Mouse (Mus musculus) frontal cortex, adult (tissue): Measurements from ENCODE around the gene B3gntl1.

Source experiments
- ATAC-seq: cut with Nextera tagmentation; 2 replicates; pipeline ENCODE4 v1.9.2; 2017; ENCODE audit warnings: mild to moderate bottlenecking, moderate library complexity, mixed read lengths; ENCODE audit not compliant: low TSS enrichment

B3gntl1 gene

DNA sequence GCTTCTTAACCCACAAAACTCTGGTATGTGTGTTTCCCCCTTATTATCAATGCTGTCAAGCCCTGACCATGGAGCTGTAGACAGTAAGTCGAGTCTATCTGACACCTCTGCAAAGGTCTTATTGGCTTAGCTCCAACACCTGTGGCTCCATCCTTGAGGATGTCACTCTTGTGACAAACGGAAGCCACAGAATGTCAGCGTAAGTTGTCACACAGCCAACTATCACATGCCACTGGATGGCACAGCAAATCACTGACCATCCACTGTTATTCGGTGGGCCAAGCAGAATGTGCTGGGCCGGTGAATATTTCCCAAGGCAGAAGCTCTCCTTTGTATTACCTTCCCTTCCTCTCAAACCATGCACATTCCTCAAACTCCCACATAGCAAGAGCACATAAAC is 24.8 kb downstream of the B3gntl1 start:
- no peak for ATAC-seq

DNA sequence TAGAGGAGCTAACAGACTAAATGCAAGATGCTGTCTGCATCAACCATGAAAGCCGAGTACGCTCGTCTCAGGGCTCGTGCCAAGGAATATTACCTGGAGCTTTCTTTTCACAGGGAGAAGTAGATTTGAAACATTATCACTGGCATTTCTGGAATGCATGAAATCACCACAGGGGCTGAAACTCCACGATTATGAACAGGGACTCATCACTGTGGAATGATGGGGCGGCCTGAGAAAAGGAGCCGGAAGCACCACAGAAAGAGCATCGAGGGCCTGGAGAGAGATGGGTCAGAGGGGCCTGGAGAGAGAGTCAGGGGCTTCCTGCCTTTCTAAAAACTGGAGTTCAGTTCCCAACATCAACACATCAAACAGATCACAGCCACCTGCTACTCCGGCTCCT is 25.6 kb downstream of the B3gntl1 start:
- ATAC-seq: no peak

DNA sequence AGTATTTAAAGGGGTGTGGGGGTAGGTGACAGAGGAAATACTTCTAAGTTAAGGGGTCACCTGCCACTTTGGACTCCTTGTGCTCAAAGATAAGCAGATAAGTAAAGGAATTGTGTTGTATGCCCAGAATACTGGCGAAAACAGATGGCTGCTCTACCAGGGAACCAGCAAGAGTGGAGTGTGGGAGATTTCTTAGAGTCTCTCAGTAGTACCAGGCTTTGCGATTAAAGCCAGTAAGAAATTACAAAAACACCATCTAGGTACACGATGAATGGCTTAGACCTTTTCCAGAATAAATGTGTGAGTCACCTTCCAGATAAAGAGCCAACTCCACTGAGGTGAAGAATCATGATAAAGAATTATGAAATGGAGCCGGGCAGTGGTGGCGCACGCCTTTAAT is 27.6 kb downstream of the B3gntl1 start:
- peak; percentile 85 for ATAC-seq

DNA sequence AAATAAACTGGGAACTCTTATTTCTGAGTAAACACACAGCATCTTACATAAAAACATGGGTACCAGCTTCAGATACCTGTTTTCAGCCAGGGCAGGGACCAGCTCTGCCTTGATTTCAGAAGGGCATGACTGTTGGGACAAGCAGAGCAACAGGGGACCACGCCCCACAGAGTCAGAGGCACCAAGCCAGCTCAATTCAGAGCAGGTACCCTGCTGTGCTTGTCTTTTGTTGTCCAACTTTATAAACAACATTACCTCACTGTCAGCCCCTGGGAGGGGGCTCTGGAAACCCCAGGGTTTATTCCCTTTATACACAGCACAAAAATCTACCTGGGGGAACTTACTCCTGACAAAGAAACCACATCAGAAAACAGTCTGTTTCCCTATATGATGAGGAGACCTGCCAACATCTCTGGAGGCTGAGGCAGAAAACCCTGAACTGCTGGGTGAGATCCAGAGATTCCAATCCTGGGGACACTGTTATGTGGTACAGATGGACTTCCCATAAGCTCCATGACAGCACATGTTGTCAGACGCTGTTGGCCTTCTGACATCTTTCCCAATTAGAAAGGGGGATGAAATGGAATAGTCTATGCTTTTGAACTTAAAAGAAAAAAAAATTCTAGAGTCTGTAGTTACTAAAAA is 31.3 kb downstream of the B3gntl1 start:
- ATAC-seq: no peak

DNA sequence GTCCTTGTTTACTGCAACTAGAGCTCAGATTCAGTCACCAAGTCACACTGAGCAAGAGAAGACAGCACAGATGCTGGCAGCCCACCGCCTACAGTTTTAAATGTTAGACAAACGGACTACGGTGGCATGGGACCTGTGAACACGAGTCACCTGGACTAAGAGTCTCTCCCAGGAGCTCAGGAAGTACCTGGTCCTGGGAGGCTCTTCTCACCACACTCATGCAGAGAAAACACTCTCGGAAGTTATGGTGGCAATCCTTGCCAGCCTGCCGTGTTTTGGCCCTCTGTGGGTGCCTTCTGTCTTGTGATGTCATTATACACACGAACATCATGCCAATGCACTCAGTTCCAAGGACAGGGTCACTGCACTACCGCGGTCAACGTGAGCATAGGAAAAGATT is 36.3 kb downstream of the B3gntl1 start:
- no peak for ATAC-seq

DNA sequence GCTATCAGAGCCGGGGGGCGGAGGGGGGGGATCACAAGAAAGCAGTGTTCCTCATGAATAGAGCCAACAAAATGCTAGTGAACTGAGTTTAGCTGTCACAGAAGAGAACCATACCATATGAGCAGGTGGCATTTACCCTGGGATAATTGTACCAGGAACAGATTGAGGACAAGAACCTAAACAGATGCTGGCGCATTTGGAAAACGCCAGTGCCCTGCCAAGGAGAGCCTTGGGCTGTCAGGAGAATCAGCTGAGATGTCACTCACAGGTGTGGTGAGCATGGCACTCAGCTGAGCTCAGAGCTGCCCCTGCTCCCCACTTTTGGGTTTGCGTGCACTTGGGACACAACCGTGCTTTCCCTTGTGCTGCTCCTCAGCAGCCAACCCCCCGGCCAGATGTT is 41.5 kb downstream of the B3gntl1 start:
- no peak for ATAC-seq

DNA sequence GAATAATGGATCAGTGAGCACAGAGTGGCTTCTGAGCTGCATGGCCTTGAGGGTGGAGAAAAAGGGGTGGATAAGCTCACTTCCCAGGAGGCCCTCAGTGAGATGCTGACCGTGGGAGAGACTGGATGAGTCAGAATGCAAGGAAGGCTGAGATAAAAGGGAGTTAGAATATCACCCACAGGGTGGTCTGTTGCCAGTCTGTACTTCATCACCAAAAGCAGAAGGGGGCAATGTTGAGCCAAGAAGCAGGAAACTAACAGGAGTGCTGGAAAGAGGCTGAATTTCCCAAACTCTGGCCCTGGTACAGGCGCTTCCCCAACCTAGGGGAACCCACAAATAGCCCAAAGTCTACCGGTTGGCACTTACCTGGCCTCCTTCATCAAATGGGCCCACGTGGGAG is 42.5 kb downstream of the B3gntl1 start:
- peak; percentile 67 for ATAC-seq

DNA sequence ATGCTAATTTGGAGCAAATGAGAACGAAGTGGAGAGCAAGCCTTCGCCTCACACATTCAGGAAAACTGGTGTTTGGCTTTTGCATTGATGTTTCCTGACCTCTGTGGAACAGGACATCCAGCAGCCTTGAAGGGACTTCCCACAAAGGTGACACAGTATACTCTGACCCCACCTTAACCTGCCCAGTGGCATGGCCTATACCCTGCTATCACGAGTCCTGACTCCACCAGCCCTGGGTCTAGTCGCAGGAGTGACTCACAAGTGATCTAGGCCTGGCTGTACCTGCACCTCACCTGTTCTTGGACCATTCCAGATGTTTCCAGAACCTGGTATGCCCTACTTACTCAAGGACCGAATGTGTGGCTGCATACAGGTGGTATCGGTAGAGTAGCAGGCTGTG is 43.4 kb downstream of the B3gntl1 start:
- no peak for ATAC-seq

DNA sequence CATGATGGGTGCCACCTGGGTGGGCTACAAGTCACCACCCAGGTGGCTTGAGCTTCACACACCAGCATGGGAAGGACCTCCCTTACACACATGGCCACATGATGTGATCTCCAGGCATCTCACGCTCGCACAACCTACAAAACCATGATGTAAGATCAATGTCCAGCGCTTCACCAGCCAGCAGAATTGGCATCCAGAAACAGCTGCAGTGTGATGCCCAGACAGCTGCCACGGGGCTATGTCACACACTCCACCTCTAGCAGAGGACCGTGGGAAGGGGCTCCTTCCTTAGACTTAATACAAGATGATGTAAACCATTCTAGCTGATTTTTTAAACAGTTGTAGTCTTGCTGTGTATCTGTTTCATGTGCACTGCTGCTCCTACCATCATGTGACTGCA is 45.4 kb downstream of the B3gntl1 start:
- no peak for ATAC-seq

DNA sequence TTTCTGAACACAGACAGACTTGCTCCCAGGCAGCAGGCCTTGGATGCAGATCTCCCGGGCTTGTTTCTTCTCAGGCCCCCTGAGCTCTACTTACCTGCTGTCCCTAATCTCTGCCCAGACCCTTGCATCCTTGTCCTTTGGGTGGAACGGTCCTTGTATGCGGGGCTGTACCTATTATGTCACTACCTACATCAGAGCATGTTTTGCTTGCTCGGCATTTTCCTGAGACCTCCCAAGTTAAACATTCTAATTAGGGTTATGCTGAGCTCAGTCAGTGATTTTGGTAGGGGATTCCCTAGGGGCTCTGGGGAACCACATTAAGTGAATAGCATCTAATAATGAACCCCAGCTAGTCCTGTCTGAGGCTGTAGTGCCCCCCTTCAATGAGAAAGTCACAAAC is 47.9 kb downstream of the B3gntl1 start:
- ATAC-seq: no peak

DNA sequence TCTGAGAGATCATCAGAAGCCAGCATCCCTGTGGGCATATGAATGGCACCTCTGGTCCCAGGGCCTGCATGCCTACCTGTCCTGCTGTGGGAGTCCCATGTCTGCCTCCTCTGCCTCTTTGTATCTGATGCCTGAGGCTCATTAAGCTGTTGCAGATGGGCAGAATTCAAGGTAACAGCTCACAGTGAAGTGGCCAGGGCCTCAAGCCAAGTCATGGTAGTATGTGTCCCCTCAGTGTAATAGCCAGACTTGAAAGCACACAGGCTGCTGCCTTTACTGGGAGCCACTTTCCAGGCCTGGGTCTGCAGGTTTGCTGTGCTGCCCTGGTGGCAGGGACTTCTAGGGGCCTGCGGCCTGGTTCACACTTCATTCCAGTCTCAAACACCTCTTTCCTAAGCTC is 55.6 kb downstream of the B3gntl1 start:
- ATAC-seq: no peak

DNA sequence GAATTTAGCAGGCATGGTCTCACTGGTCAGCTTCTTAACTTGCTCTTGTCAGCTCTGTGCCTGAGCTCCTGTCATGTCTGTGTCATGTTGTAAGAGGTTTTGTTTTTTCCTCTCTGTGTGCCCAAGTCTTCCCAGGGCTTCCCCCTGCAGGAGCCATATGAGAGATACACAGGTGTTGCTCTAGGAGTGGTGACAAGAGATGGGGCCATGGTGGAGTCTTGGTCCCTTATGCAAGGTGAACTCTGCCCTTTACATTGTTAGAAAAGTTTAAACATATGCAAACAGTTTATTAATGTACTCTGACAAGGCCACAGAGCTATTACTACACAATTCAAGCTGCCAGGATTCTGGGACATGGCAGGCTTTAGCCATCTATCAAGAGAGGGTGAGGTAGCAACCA is 56.5 kb downstream of the B3gntl1 start:
- no peak for ATAC-seq

DNA sequence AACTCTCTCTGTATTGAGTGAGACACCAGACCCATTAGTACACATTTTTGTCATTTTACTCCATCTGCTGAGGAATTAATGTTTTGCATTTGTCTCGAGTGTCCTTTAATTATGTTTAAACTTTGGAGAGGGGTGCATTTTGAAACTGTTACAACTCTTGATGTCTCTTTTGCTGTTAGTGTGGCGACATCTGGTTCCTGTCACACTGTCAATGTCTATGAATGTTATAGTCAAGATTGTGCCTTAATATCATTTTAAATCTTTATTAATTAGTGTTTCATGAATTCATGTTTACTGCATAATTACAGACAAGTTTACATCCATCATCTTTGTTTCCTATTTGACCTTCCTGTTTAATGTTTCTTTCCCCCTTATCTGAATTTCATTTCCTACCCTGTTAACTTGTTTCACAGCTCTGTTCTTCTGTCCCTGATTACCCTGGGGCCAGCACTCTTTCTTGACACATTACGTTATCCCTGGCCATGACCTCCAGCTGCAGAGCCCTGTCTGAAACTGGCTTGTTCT is 56.9 kb downstream of the B3gntl1 start:
- ATAC-seq: no peak

DNA sequence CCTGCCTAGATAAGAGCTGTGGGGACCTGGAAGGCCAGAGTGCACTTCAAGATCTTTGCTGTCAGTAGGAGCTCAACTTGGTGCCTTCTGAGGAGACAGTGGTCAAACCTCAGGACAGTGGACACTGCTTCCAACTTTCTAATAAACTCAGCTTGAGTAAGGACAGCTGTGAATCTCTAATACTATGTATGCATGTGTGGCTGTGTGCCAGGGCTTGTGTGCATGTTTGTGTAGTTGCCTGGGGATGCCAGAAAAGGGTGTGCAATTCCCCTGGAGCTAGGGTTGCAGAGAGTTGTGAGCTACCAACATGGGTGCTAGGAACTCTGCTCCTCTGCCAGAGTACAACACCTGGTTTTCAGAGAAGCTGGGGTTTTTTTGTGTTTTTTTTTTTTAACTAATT is 62.0 kb downstream of the B3gntl1 start:
- no peak for ATAC-seq

DNA sequence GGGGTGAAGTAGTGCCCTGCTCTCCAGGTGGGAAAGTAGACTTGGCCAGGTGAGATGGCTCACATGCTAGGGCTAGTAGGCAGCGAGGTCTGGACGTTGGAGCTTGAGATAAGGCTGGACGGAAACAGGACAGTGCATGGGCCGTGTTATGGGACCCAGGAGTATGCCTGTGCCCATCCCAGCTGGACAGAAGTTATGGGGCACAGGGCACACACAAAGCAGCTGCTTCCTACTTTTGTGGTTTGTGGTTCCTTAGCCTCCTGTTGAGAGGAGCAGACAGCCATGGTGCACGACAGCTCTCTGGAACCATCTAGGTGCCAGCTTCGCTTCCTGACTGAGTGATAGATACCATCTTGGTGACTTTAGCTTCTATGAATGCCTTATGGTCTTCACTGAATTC is 67.3 kb downstream of the B3gntl1 start:
- no peak for ATAC-seq

DNA sequence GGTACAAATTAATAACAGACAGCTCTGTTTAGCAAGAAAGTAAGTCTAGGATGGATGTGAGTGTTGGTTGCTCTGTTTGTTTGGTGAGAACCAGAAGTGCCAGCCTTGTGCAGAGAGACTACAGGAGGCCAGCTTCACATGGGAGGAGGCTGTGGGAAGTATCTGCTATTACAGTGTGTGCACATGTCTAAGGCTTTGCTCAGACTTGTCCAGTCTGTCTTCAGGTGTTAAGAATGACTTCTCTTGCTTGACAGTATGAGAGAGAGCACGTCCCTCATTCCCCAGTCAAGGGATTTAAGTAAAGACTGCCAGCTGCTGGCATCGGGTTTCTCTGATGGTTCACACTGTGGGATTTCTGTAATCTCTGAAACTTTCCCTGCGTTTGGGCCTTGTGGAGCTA is 71.5 kb downstream of the B3gntl1 start:
- ATAC-seq: no peak

DNA sequence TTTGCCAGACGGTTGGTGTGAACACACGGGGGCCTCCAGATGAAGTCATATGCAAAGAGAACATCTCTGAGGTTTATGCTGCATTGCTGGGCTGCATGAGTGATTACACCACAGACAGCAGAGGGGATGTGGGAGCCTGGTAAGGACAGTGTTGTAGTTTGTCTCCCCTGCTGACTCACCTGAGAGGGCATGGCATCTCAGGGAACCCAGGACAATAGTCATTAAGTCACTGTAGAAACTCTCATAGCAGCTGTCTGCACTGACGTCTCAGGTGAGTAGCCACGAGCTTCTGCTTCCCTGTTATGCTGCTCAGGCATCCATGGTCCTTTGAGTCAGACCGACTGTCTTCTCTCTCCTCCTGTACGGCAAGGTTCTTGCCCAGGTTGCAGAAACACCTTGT is 75.7 kb downstream of the B3gntl1 start:
- no peak for ATAC-seq

DNA sequence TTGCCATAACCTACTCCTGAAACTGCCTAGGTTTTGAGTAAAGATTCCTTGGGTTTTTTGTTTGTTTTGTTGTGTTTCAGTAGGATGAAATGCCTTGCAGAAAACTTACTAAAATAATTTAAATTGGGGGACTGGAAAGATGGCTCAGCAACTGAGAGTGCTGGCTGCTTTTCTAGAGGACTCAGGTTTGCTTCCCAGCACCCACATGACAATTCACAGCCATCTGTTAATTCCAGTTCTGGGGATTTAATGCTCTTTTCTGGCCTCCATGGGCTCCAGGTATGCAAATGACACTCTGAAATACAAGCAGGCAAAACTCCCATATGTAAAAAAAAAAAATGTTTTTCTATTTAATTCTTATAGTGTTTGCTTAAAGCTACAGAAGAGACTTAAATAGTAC is 91.1 kb downstream of the B3gntl1 start:
- ATAC-seq: peak; percentile 69
